Mouse (Mus musculus) megakaryocyte, adult 5-6 weeks (primary cell): ENCODE measurements around the gene Pfdn4. TPM values are rescaled to one million over a fixed set of nuclear protein-coding genes. Genes with fewer than 3 reads are reported as not detected.
"Not testable (repeated sequence)": the region's sequence is repeated elsewhere in the genome, so short reads cannot be mapped to it uniquely, and the experiment has no call there.

ENCODE experiments used
- ATAC-seq: 2 replicates; pipeline ENCODE4 v1.8.0; 2016; ENCODE audit warnings: mild to moderate bottlenecking, inconsistent platforms; ENCODE audit not compliant: poor library complexity, severe bottlenecking
- total RNA-seq, 2 experiments: library from RNA; stranded (forward) in 1 of 2; stranded (reverse) in 1 of 2; fragments of 153-499, 151-499 nt in 1 of 2; fragments of 221-1000, 200-1000 nt in 1 of 2; gene quantifications; 2 replicates each; pipeline versions ENCODE4 v1.2.3 to v1.2.4; 2015 to 2017

The Pfdn4 gene
- 44.2 and 51.0 TPM in 2 replicates for total RNA-seq (2015)
- total RNA-seq (2017) = 67.5 and 93.4 TPM in 2 replicates

- no peak for ATAC-seq
Observed at GRCm38 (mm10) chr2:170496154-170496930, at the start of gene Pfdn4. TSS of gene Pfdn4 (plus strand) at chr2:170496428.

GRCm38 (mm10) chr2:170446843-170447383 is 49.3 kb upstream of the Pfdn4 start:
- ATAC-seq = no peak

GRCm38 (mm10) chr2:170447651-170448050 is 48.6 kb upstream of the Pfdn4 start:
- no peak for ATAC-seq

- ATAC-seq = peak; percentile 78
Observed at GRCm38 (mm10) chr2:170450933-170451332, 45.3 kb upstream of the Pfdn4 start.

- not testable (repeated sequence) for ATAC-seq
Observed at GRCm38 (mm10) chr2:170453809-170454208, 42.4 kb upstream of the Pfdn4 start.

GRCm38 (mm10) chr2:170459183-170459582 is 37.0 kb upstream of the Pfdn4 start:
- no peak for ATAC-seq

- no peak for ATAC-seq
Observed at GRCm38 (mm10) chr2:170459805-170460204, 36.4 kb upstream of the Pfdn4 start.

- ATAC-seq = peak; percentile 54; the same call in 1 of the 2 replicates
Observed at GRCm38 (mm10) chr2:170461652-170462051, 34.6 kb upstream of the Pfdn4 start.

- ATAC-seq = no peak
Observed at GRCm38 (mm10) chr2:170464817-170465216, 31.4 kb upstream of the Pfdn4 start.

- ATAC-seq = peak; percentile 59; the same call in 1 of the 2 replicates
Observed at GRCm38 (mm10) chr2:170468009-170468408, 28.2 kb upstream of the Pfdn4 start.

- ATAC-seq = no peak; the same call in 1 of the 2 replicates
Observed at GRCm38 (mm10) chr2:170469616-170470308, 26.5 kb upstream of the Pfdn4 start.

- no peak for ATAC-seq
Observed at GRCm38 (mm10) chr2:170470591-170470990, 25.6 kb upstream of the Pfdn4 start.

GRCm38 (mm10) chr2:170474125-170474524 is 22.1 kb upstream of the Pfdn4 start:
- ATAC-seq = no peak

- ATAC-seq = no peak
Observed at GRCm38 (mm10) chr2:170475164-170475563, 21.1 kb upstream of the Pfdn4 start.

- ATAC-seq = no peak
Observed at GRCm38 (mm10) chr2:170476215-170476614, 20.0 kb upstream of the Pfdn4 start.

- no peak for ATAC-seq
Observed at GRCm38 (mm10) chr2:170476643-170477042, 19.6 kb upstream of the Pfdn4 start.

GRCm38 (mm10) chr2:170482019-170482540 is 14.1 kb upstream of the Pfdn4 start:
- ATAC-seq = no peak

- ATAC-seq = no peak
Observed at GRCm38 (mm10) chr2:170483914-170484313, 12.3 kb upstream of the Pfdn4 start.

GRCm38 (mm10) chr2:170487202-170487601 is 9.0 kb upstream of the Pfdn4 start:
- no peak for ATAC-seq

GRCm38 (mm10) chr2:170487890-170488502 is 8.2 kb upstream of the Pfdn4 start:
- ATAC-seq = 0 out of 2 replicates have a peak, but pooled peaks have one; percentile 45
